Mouse (Mus musculus) gastrocnemius, postnatal 36 days (tissue): ENCODE measurements around the gene Ctcf. TPM values are rescaled to one million over a fixed set of nuclear protein-coding genes. Genes with fewer than 3 reads are reported as not detected.
A peak's percentile ranks its signal among the peaks of the same experiment; 100 is the strongest.
"Not testable (repeated sequence)": the region's sequence is repeated elsewhere in the genome, so short reads cannot be mapped to it uniquely, and the experiment has no call there.

Experiments
- DNase-seq, 2 experiments: peaks; one replicate each; pipeline ENCODE4 v3.0.0; 2022
- intact Hi-C: fragments of 180-260 bp; cut with DNase I; formaldehyde crosslinking; loops from one replicate; pipeline ENCODE4 v1.15.1; 2025
- long read RNA-seq, 2 experiments: library from polyadenylated mRNA; stranded (forward); transcript quantifications; one replicate each; pipeline ENCODE4 v2.0.0; 2021
- total RNA-seq, 2 experiments: library from RNA; stranded (reverse); gene quantifications; 2 replicates each; pipeline ENCODE4 v1.2.3; 2021

Gene Ctcf
- 10 to 100 TPM; 27.0 to 29.9 TPM for total RNA-seq
- long read RNA-seq, experiment 1, partial matches to known transcripts = 2 of 7 reads
- long read RNA-seq, experiment 1, other reads (novel, unspliced or antisense) = 5 of 7 reads
- long read RNA-seq, experiment 2, partial matches to known transcripts = 3 of 10 reads
- long read RNA-seq, experiment 2, other reads (novel, unspliced or antisense) = 6 of 10 reads

DNA sequence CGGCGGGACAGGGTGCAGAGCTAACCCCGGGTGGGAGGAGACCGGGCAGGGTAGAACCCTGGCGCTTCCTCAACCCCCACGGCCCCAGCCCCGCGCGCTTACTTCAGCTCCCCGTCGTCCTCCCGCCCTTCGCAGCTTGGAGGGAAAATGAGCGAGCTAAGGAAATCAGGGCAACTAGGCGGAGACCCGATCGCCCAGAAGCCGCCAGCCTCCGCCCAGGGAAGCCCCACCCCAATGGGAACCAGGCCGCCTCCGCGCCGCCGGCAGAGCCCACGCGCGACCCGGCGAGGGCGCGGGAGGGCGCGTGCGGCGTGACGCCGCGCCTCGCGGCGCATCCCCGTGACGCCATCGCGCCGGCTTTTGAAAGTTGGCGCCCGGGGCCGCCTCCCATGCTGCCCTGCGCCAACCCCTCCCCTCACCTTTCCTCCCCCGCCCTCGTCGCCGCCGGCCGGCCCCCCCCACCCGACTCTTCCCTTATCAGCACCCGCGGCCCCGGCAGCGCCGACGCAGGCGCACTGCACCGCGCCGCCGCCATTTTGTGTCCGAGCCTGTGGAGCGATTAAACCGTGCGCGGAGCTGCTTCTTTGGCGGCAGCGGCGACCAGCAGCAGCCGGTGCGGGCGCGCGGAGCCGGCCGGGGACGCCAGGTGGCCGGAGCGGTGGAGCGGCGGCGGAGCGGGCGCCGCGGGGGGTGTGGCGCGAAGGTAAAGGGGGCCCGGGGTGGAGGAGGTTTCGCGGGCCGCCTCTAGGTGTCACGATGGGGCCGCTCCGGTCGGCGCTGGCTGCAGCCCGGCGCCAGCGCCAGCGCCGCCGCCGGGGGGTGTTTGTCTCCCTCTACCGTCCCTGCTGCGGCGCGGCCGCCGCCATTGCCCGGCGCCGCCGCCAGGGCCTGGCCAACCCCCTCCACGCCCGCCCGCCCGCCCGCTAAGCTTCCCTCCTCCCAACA, at the start of gene Ctcf:
TSS of gene Ctcf (plus strand) at position 551 of the 945 bp plus-strand sequence.
- intact Hi-C loops = no loop called here
- DNase-seq = peak; percentile 89 to 91

DNA sequence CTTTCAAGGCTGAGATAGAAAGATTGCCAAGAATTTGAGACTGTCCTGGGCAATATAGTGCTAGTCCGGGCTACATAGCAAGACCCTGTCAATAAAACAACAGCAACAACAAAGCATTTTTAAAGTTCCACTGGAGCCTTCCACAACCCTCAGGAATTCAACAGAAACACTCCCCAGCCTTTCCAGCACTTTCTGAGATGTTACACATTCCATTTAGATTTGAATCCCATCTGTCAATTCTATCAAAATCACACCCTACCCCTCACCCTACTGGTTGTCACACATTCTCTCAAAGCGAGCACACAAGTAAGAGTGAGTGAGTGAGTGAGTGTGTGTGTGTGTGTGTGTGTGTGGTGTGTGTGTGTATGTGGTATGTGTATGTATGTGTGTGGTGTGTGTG, 43.9 kb upstream of the Ctcf start:
- DNase-seq = no peak
- intact Hi-C loops = no loop called here

DNA sequence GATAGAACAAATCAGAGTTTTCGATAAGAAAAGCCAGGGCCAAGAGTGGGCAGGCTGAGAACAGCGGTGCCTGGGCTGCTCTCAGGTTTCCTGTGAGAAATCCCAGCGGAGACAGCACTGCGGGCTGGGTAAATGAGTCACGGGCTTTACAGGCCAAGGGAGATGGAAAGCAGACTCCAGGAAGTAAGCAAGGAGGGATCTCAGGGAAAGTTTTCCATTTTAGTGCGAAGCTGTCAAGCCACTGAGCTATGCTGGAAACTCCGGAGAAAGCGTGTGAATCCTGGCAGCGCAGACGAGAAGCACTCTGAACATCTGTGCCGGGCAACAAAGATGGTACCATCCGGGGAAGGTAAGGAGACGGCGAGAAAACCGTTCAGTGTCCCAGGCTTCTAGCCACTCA, 42.5 kb upstream of the Ctcf start:
- intact Hi-C loops = no loop called here
- DNase-seq = peak; percentile 27 to 51

DNA sequence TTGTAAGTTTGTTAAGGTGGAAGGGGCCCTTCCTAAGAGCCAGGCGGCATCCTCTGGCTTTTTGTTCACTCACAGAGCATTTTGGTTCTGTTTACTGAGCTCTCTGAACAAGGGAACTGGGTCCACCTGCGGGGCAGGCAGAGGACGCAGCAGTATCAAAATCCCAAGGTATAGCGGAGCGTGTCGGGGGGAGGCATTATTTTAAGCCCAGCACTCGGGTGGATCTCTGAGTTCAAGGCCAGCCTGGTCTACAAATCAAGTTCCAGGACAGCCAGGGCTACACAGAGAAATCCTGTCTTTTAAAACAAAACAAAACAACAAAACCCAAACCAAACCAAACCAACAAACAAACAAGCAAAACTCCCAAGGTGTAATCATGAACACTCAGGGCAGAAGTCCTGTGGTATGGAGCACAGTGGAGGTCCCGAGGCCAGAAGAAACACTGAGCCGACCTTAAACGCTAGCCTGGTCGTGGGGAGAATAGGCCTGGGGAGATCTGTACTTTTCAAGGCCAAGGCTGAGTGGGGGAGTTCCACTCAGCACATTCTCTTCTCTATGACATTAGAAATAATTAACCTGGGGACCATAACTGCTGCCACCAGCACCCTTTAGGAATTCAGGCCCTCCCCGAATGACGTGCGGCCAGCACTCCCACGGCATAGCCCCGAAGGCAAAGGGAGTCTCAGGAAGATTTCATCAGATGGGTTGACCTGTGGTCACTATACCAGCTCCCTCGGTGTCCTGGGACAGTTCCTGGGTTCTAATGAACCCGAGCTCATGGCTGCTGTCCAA, 41.7 kb upstream of the Ctcf start:
- no peak for DNase-seq
- intact Hi-C loops = no loop called here

DNA sequence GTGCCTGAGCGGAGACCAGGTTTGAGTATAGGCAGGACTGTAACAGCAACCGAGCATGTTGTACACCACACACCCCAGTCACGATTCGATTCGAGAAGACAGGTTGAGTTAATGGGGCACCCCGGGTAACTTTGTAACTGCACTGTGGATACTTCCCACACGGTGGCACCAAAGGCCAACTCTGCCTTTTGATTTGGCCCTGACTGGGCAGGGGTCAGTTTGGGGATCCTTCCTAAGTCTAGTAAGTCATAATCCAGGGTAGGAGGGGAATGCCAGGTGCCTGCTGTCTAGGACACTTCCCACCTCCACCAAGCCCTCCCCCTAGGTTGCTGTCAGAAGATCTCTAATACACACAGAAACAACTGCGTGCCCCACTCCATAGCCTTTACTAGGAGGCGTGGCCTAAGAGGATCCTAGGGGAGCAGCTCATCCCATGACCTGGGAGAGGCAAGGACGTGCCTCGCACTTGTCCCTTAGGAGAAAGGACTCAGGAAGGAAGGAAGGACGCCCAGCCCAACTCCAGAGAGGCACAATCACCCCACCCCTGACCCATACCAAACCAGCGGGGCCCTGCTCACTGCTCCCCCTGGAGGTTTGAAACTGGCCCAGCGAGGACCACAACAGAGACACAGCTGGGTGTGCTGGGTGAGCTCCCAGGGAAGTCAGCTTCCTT, 39.9 kb upstream of the Ctcf start:
- intact Hi-C loops = loop anchor here (1.0 kb wide), 1 partner anchor 89 kb away; no protein-coding TSS in a partner anchor

DNA sequence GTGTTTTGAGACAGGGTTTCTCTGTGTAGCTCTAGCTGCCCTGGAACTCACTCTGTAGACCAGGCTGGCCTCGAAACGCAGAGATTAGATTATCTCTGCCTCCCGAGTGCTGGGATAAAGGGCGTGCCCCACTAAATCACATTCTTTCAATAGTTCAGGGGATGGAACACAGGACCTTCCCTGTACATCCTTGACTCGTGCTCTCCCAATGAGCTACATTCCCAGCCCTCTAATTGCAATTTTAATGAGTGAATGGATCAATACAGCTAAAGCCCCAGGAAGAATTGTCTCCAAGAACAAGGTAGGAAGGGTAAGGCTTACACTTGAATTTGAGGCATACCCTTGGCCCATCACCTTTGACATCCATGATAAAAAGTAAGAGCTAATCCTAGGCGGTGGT, 37.6 kb upstream of the Ctcf start:
- intact Hi-C loops = no loop called here
- no peak for DNase-seq

More for the DNA sequence above, 39.9 kb upstream of the Ctcf start:
- DNase-seq = peak; percentile 72 to 79

DNA sequence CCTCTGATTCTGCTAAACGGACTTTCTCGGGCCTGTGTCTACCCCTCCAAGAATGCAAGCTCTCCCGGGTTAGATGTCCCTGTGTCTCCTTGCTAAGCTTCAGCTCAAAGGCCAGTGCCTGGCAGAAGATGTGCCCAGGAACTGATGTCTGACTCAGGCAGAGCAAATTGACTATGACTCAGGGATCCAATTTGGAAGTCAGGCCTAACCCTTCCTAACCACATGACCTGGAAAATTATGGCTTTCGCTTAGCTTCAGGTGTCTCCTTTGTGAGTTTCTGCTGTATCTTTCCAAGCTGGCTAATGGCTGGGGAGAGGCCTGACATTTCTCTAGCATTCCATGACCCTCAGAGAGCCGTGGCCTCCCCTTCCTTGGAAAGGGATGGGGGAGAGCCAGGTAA, 35.1 kb upstream of the Ctcf start:
- DNase-seq = no peak
- intact Hi-C loops = no loop called here

DNA sequence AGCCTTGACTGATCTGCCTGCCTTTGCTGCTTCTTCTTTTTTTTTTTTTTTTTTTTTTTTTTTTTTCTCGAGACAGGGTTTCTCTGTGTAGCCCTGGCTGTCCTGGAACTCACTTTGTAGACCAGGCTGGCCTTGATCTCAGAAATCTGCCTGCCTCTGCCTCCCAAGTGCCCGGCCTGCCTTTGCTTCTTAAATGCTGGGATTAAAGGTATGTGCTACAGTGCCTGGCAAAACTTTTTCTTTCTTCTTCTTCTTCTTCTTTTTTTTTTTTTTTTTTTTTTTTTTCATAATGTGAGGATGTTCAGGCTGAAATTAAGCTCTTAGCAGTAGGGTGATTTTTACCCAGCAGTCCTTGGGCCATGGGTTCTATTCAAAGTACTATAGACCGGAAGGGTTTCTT, 33.8 kb upstream of the Ctcf start:
- intact Hi-C loops, DNase-seq: not testable (repeated sequence)

DNA sequence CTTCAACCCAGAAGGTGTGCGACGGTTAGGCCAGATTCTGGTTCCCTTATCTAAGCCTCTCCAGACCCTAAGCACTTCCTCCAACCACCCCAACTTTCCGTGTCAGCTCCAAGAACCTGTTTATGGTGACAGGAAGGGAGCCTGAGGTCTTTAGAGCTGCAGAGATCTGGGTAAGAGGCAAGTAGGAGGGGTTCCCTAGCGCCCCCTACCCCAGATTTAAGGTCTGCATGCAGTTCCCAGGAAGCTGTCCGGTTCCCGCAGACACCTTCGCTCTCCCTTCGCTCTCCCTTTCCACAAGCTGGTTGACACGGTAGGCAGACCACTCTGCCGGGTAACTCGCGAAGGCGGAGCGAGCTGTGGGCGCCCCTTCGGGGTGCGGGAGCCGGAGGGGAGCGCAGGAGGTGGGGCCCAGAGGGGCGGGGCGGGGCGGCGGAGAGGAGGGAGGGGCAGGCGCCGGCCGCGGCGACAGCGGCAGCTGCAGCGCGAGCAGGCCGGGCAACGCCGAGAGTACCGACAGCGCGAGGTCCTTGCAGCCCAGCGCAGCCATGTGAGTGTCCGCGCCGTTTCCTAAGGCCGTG, 31.5 kb upstream of the Ctcf start, which contains the start of gene Ripor1:
TSS of gene Ripor1 (plus strand) at position 452 of the 578 bp plus-strand sequence.
- DNase-seq = peak; percentile 56 to 60
- intact Hi-C loops = loop anchor here (5.0 kb wide), 1 partner anchor 38 kb away; the partner anchor contains the start of gene Atp6v0d1

DNA sequence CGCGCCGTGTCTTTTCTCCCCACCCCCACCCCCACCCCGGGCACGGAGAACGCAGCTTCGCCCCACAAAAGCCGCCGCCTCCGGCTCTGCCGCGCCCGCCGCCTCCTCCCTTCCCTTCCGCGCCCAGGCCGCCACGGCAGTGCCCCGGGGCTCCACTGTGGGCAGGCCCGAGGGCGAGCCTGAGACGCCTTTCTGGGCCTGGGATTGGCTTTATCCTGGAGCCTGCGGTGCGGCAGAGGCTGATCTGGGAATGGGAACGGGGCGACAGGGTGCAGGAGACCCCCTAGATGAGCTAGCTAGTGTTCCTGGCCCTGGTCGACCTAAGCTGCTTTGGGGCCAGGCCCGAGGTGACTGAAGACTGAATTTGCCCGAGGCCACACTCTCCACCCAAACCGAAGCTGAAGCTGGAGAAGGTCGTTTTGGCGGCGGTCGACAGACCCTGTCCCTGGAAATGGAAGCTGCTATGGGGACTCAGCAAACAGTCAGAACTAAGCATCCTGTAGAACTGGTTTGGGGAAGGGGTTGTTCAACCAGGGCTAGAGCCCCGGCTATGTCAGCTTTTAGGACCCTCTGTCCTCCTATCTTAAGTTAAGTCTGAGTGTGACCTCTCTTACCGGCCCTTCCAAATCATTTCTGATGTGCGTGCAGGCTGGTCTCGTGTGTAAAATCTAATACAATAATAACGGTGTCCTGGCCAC, 30.7 kb upstream of the Ctcf start:
- DNase-seq = peak in 1 of 2 experiments; percentile 49
- intact Hi-C loops = loop anchor here (5.0 kb wide), 1 partner anchor 38 kb away; the partner anchor contains the start of gene Atp6v0d1

DNA sequence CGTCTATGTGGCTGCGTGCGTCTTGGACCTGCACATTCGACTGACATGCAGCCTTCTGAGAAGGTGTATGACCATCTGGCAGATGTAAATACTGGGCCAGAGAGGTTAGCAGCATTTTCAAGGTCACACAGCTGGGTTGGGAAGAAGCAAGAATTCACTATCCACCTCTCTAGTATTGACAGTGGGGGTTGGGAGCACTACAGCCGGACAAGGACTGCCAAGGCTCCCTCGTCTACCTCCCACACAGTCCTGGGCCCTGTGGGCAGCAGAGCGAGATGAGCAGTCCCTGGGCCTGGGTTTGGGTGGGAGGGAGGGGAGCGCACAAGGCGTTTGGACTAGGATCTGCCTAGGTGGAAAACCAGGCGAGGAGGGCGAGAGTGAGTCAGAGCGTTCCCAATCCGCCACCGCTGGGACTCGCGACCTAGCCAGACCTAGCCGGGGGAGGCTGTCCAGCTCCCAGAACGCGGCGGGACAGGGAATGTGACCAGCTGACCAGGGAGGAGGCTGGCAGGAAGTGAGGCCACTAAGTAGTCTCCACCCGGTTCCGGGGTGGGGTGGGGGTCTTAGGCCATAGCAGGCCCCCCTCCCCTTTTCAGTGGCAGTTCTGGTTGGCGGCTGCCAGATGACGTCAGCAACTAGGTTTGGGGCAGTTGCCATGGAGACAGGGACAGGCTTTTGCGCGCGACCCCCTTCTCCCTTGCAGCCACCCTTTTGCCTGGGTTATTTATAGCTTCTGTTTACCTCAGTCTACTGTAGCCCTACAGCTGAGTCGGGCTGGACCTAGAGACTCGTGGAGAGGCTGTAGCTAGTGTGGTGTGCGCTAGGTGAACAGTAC, 30.0 kb upstream of the Ctcf start:
- intact Hi-C loops = loop anchor here (5.0 kb wide), 1 partner anchor 39 kb away; the partner anchor contains the start of gene Atp6v0d1
- peak; percentile 76 to 82 for DNase-seq

DNA sequence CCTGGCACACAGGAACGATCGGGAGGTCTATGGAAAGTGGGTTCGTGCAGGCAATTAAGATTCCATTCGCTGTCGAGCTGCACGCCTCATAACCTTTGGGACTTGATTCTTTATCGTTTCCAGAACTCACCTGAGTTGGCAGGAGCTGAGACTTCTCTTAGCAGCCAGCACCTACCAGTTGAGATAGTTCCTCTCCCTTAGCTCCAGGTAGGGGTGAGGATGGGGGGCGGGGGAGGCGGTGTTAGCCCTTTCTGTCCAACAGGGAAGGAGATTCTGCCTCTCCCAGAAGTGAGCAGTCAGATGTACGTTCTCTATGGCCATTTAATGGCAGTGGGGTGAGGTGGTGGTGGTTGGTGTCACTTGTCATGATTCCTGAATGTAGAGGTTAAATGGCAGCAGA, 29.3 kb upstream of the Ctcf start:
- intact Hi-C loops = loop anchor here (5.0 kb wide), 1 partner anchor 40 kb away; the partner anchor contains the start of gene Atp6v0d1

DNA sequence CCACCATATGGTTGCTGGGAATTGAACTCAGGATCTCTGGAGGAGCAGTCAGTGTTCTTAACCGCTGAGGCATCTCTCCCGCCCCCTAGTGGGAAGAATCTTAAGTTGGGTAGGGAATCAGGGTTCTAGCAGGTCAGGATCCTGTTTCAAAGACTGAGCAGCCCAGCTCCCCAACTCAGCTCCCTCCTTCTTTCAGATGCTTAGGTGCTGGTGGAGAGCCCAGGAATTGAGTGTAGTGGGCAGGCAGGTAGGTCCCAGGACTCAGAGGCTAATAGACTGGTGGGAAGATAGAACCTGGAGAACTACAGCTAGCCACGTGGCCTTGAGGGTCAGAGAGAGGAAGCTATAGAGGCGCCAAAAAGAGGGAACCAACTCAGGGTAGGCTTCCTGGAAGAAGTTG, 28.7 kb upstream of the Ctcf start:
- intact Hi-C loops = loop anchor here (5.0 kb wide), 1 partner anchor 40 kb away; the partner anchor contains the start of gene Atp6v0d1
- DNase-seq = no peak

More for the DNA sequence above, 29.3 kb upstream of the Ctcf start:
- DNase-seq = no peak

DNA sequence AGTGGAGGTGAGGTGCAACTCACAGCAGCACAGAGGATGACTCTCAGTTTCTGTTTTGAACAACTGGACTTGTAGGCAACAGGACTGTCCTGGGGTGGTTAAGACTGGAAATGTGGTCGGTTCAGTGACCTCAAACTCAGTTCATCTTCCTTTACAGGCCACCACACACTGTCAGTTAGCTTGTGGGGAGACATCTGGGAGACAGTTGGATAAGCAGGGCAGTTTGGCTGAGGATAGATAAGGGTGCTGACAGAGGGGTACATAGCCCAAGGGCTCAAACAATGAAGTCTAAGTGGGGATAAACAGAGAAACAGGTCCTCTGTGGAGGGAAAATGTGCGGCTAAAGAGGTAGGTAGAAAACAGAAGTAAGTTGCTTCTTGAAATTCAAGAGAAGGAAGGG, 27.0 kb upstream of the Ctcf start:
- no peak for DNase-seq
- intact Hi-C loops = loop anchor here (5.0 kb wide), 1 partner anchor 42 kb away; the partner anchor contains the start of gene Atp6v0d1

DNA sequence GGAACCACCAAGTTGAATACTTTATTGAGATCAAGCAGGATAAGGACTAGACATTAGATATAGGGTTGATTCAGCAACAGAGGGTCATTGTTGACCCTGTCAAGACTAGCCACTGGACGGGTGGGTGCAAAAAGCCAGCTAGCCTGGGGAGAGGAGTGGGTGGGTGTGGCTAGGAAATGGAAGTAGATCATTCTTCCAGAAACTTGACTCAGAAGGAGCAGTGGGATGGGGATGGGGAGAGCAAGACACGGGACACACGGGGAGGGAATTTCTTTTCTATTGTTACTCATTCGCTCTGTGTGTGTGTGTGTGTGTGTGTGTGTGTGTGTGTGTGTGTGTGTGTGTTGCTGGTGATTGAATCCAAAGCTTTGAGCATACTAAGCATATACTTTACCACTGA, 26.6 kb upstream of the Ctcf start:
- DNase-seq = no peak
- intact Hi-C loops = loop anchor here (5.0 kb wide), 1 partner anchor 42 kb away; the partner anchor contains the start of gene Atp6v0d1

DNA sequence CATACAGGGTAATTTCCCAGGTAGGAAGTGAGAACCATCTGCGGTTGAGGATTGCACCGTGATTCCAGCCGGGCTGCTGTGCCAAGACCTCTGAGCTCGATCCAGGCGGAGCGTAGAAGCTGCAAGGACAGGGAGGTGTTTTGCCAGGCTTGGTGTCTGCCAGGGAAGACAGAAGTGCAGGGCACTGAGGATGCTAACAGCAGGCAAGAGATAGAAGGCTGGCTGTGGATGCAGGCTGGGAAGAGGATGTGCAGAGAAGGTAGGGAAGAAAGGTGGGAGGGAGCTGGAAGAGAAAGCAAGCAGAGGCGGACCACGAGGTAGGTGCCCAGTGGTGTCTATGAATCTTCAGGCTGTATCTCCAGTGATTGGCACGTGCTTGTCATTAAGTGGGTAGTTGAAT, 24.5 kb upstream of the Ctcf start:
- peak in 1 of 2 experiments; percentile 35 for DNase-seq
- intact Hi-C loops = no loop called here

DNA sequence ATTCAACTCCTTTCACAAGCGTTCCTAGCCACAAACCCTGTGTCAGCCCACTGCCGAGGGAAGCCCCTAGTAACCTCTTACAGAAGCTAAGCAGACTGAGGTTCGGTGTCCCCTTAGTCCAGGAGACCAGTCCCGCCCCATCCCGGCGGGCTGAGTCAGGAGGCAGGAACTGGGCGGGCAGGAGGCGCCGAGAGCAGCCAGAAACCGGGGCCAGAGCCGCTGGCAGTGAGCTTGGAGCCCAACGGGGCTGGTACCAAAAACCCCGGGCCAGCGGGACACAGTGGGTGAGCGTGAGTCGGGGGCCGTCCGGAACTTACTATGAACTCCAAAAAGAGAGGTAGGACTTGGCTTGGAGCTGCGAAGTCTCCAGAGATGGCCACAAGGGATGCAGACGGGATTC, 23.3 kb upstream of the Ctcf start:
- intact Hi-C loops = no loop called here
- DNase-seq = peak; percentile 51 to 62
